Mouse (Mus musculus) C2C12 (cell line): ENCODE measurements around the gene Timm44.

Experiments used
- CEBPB ChIP-seq: IDR thresholded peaks from one replicate; pipeline ENCODE4 v1.6.1; 2011; ENCODE audit warnings: low read depth, mild to moderate bottlenecking, control low read depth, moderate library complexity
- CTCF ChIP-seq: IDR thresholded peaks from one replicate; pipeline ENCODE4 v1.5.1; 2011; ENCODE audit not compliant: control insufficient read depth, insufficient read depth, insufficient read length
- FOSL1 ChIP-seq: IDR thresholded peaks from one replicate; pipeline ENCODE4 v1.8.0; 2011; ENCODE audit warnings: mild to moderate bottlenecking, low read length; ENCODE audit not compliant: poor library complexity, insufficient read depth, severe bottlenecking
- MAX ChIP-seq: IDR thresholded peaks from one replicate; pipeline ENCODE4 v1.6.1; 2011; ENCODE audit warnings: mild to moderate bottlenecking, control low read depth
- MYOD1 ChIP-seq: IDR thresholded peaks from one replicate; pipeline ENCODE4 v1.6.1; 2011; ENCODE audit warnings: low read depth; ENCODE audit not compliant: control insufficient read depth, insufficient read length
- MYOG ChIP-seq: IDR thresholded peaks from one replicate; pipeline ENCODE4 v1.6.1; 2011; ENCODE audit not compliant: control insufficient read depth, insufficient read length; ENCODE audit errors: extremely low read depth
- USF1 ChIP-seq: IDR thresholded peaks from one replicate; pipeline ENCODE4 v1.6.1; 2011; ENCODE audit warnings: low read depth, mild to moderate bottlenecking, control low read depth, moderate library complexity

DNA sequence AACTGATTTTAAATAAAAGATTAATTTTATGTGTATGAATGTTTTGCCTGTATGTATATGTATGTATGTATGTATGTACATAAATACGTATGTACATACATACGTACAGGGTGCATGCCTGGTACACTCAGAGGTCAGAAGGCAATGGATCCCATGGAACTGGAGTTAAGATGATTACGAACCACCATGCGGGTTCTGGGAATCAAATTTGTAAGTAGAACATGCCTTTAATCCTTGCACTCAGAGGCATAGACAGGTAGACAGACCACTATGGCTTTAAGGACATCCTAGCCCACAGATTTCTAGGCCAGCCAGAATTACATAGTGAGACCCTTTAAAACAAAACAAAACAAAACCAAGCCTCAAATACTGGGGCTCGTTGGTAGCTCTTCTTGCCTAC, 42.4 kb upstream of the Timm44 start:
- TF ChIP-seq CTCF (no peak), FOSL1 (no peak), CEBPB (no peak), USF1 (no peak), MYOG (no peak), MAX (no peak), MYOD1 (no peak)
